Mouse (Mus musculus): ENCODE data around the gene Ago1. TPM values are rescaled to one million over a fixed set of nuclear protein-coding genes. Genes with fewer than 3 reads are reported as not detected.

The Ago1 gene
- total and polyA plus RNA-seq, 2 experiments from 2014 or later = 6.4 to 36.3 TPM

DNA sequence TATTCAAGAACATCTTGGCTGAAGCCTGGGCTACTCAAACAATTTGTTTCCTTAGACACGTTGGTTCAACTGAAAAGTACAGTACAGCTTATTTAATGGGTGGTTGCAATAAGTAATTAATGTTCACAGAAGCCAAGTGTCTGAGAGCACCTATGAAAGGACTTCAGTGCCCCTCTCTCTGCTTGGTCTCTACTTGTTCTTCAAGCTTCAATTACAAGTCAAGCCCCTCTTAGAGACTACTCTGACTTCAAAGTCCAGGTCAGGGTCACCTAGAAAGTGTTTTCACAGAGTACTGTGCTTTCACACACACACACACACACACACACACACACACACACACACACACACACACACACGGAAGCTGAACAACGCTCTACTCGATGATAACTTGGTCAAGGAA is 25.0 kb upstream of the Ago1 start:
- peaks cover 34% of the 10 kb centered on the region for H3K36me3 ChIP-seq (ENCODE audit: insufficient read depth, low read length)
- H3K27me3 ChIP-seq (ENCODE audit: insufficient read depth, low read length) = no peaks in the 10 kb centered on the region
- H3K9ac ChIP-seq (replicated peaks; ENCODE audit: low read length, poor library complexity, severe bottlenecking) = no peak overlapping the region
- no peak for DNase-seq (ENCODE audit: low spot score)
- no peak overlapping the region for H3K27ac ChIP-seq (ENCODE audit: low read depth, low read length)
- no peaks in the 10 kb centered on the region for H3K9me3 ChIP-seq (ENCODE audit: low read length)
- H3K4me3 ChIP-seq (ENCODE audit: low read depth, low read length) = no peak overlapping the region
- no peak overlapping the region for H3K4me2 ChIP-seq (ENCODE audit: low read depth, low read length, poor library complexity, severe bottlenecking)
- ATAC-seq (ENCODE audit: low FRiP score) = no peak
- no peaks in the 10 kb centered on the region for H3K4me1 ChIP-seq (ENCODE audit: insufficient read depth, low read length)
- TF ChIP-seq CTCF (IDR thresholded peaks at IDR 0.05) = no peak
- WGBS = 88% methylated on average over 4 of the region's 4 CpGs

DNA sequence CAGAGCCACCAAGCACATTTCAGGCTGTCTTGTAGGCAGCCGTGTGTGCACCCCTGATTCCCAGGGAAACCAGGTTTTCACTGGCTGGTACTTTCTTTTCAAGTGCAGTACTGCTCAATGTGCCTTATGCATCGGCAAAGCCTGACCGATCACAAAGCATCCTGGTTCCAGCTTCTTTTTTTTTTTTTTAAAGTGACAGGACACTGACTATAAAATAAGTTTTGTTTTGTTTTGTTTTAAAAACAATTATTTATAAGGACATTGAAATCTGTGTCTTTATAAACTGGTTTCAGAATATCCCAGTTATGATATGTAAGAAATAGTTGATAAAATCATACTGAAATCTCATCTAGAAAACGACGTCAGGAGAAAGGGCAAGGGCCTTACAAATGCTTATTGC is 23.6 kb upstream of the Ago1 start:
- no peak for DNase-seq (ENCODE audit: low spot score)
- no peak for ATAC-seq (ENCODE audit: low FRiP score)
- no peak overlapping the region for H3K4me3 ChIP-seq (ENCODE audit: low read depth, low read length)
- H3K36me3 ChIP-seq (ENCODE audit: insufficient read depth, low read length) = peaks cover 25% of the 10 kb centered on the region
- no peaks in the 10 kb centered on the region for H3K4me1 ChIP-seq (ENCODE audit: insufficient read depth, low read length)
- H3K9ac ChIP-seq (replicated peaks; ENCODE audit: low read length, poor library complexity, severe bottlenecking) = no peak overlapping the region
- no peaks in the 10 kb centered on the region for H3K9me3 ChIP-seq (ENCODE audit: low read length)
- no peak overlapping the region for H3K4me2 ChIP-seq (ENCODE audit: low read depth, low read length, poor library complexity, severe bottlenecking)
- no peak for TF ChIP-seq CTCF (IDR thresholded peaks at IDR 0.05)
- no peak overlapping the region for H3K27ac ChIP-seq (ENCODE audit: low read depth, low read length)
- WGBS = 44% methylated on average over 5 of the region's 5 CpGs
- H3K27me3 ChIP-seq (ENCODE audit: insufficient read depth, low read length) = no peaks in the 10 kb centered on the region

DNA sequence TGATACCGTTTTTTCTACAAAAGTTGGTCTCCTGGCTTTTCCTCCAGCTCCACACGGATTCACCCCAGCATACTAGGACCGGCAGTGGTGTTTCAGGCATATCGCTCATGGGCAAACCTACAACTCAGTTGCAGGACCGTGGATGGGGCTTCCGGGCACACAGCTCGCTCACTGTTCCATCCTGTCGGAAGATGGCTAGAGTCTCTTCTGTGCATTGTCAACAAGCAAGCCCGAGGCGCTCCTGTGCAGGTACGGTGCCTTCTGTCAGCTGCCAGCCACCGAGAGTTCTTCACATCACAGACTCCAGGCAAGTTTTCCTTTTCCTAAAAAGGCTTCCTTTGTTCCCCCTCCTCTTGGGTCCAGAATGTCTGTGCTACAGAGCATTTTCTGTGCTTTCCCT is 22.3 kb upstream of the Ago1 start:
- ATAC-seq (ENCODE audit: low FRiP score) = no peak
- Histone ChIP-seq H3K4me3 (ENCODE audit: low read depth, low read length) (no peak overlapping the region), H3K27ac (ENCODE audit: low read depth, low read length) (no peak overlapping the region), H3K9ac (replicated peaks; ENCODE audit: low read length, poor library complexity, severe bottlenecking) (no peak overlapping the region), H3K4me2 (ENCODE audit: low read depth, low read length, poor library complexity, severe bottlenecking) (no peak overlapping the region), H3K4me1 (ENCODE audit: insufficient read depth, low read length) (no peaks in the 10 kb centered on the region), H3K9me3 (ENCODE audit: low read length) (no peaks in the 10 kb centered on the region), H3K36me3 (ENCODE audit: insufficient read depth, low read length) (peaks cover 14% of the 10 kb centered on the region; the same call in 1 of the 2 replicates), H3K27me3 (ENCODE audit: insufficient read depth, low read length) (no peaks in the 10 kb centered on the region)
- TF ChIP-seq CTCF (IDR thresholded peaks at IDR 0.05) = no peak
- WGBS = 87% methylated on average over 12 of the region's 12 CpGs
- DNase-seq (ENCODE audit: low spot score) = no peak

DNA sequence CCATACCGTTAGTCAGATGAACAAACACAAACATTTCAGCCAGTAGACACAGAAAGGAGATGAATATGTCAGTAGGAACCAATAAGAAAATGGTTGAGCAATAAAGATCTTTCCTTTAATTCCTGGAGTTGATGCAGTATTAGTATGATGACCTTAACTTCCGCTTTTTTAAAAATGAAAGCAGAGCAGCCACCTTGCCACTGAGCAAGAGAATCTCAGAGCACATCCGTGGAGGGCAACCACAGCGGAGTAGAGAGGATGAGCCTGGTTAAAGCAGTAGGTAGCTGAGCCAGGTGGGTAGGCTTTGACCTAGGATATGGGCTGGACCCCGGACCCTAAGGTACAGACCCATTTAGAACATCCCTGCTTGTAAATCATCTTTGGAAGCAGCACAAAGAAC is 21.4 kb upstream of the Ago1 start:
- DNase-seq (ENCODE audit: low spot score) (no peak), ATAC-seq (ENCODE audit: low FRiP score) (no peak)
- Histone ChIP-seq H3K27me3 (ENCODE audit: insufficient read depth, low read length) (no peaks in the 10 kb centered on the region), H3K27ac (ENCODE audit: low read depth, low read length) (no peak overlapping the region), H3K4me1 (ENCODE audit: insufficient read depth, low read length) (no peaks in the 10 kb centered on the region), H3K4me3 (ENCODE audit: low read depth, low read length) (no peak overlapping the region), H3K9me3 (ENCODE audit: low read length) (no peaks in the 10 kb centered on the region), H3K9ac (replicated peaks; ENCODE audit: low read length, poor library complexity, severe bottlenecking) (no peak overlapping the region), H3K36me3 (ENCODE audit: insufficient read depth, low read length) (peaks cover 11% of the 10 kb centered on the region; the same call in 1 of the 2 replicates), H3K4me2 (ENCODE audit: low read depth, low read length, poor library complexity, severe bottlenecking) (no peak overlapping the region)
- 93% methylated on average over 5 of the region's 5 CpGs for WGBS
- no peak for TF ChIP-seq CTCF (IDR thresholded peaks at IDR 0.05)

DNA sequence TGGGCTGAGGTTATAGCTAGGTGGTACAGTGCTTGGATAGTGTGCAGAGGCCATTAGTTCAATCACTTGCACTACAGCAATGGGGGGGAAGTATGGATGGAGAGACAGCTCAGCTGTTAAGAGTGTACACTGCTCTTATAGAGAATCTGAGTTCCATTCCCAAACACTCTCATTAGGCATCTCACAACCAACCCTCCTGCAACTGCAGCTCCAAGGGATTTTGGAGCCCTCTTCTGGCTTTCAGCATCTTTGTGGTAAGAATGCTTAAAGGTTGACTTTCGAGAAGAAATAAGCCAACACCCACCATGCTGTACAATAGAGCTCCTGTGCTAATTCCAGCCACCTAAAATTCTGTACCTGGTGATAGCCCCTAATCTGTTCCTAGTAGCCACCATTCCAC is 17.8 kb upstream of the Ago1 start:
- H3K4me3 ChIP-seq (ENCODE audit: low read depth, low read length) = no peak overlapping the region
- TF ChIP-seq CTCF (IDR thresholded peaks at IDR 0.05) = no peak
- 78% methylated on average over 1 of the region's 1 CpGs for WGBS
- H3K4me2 ChIP-seq (ENCODE audit: low read depth, low read length, poor library complexity, severe bottlenecking) = no peak overlapping the region
- no peak for DNase-seq (ENCODE audit: low spot score)
- no peaks in the 10 kb centered on the region for H3K27me3 ChIP-seq (ENCODE audit: insufficient read depth, low read length)
- no peak overlapping the region for H3K9ac ChIP-seq (replicated peaks; ENCODE audit: low read length, poor library complexity, severe bottlenecking)
- H3K9me3 ChIP-seq (ENCODE audit: low read length) = no peaks in the 10 kb centered on the region
- H3K36me3 ChIP-seq (ENCODE audit: insufficient read depth, low read length) = peaks cover 7% of the 10 kb centered on the region; the same call in 1 of the 2 replicates
- H3K27ac ChIP-seq (ENCODE audit: low read depth, low read length) = no peak overlapping the region
- no peaks in the 10 kb centered on the region for H3K4me1 ChIP-seq (ENCODE audit: insufficient read depth, low read length)
- ATAC-seq (ENCODE audit: low FRiP score) = no peak

DNA sequence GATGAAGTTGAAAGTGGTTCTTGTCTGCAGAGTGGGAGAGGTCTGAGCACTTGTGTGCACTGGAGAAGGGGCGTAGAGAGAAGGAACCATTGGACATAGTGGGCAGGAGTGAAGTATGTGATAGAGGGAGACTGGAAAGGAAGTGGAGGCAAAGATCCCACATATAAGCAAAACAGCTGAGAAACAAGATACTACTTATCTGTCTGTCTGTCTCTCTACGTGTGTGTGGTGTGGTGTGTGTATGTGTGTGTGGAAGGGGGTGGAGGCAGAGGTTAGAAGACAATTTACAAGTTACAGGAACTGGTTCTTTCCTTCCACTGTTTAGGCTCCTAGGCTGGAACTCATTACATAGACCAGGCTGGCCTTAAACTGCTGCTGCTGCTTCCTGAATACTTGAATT is 16.7 kb upstream of the Ago1 start:
- no peak overlapping the region for H3K27ac ChIP-seq (ENCODE audit: low read depth, low read length)
- H3K4me2 ChIP-seq (ENCODE audit: low read depth, low read length, poor library complexity, severe bottlenecking) = no peak overlapping the region
- no peak overlapping the region for H3K4me3 ChIP-seq (ENCODE audit: low read depth, low read length)
- H3K4me1 ChIP-seq (ENCODE audit: insufficient read depth, low read length) = no peaks in the 10 kb centered on the region
- H3K9me3 ChIP-seq (ENCODE audit: low read length) = no peaks in the 10 kb centered on the region
- ATAC-seq (ENCODE audit: low FRiP score) (no peak), DNase-seq (ENCODE audit: low spot score) (no peak)
- H3K9ac ChIP-seq (replicated peaks; ENCODE audit: low read length, poor library complexity, severe bottlenecking) = no peak overlapping the region
- TF ChIP-seq CTCF (IDR thresholded peaks at IDR 0.05) = no peak
- 86% methylated on average over 2 of the region's 2 CpGs for WGBS
- H3K36me3 ChIP-seq (ENCODE audit: insufficient read depth, low read length) = 0 out of 2 replicates have a peak, but pooled peaks cover under 1% of the 10 kb centered on the region
- H3K27me3 ChIP-seq (ENCODE audit: insufficient read depth, low read length) = no peaks in the 10 kb centered on the region
